Mouse (Mus musculus) midbrain, embryonic 13.5 days (tissue): ENCODE measurements around the gene Cxcl14. TPM values are rescaled to one million over a fixed set of nuclear protein-coding genes. Genes with fewer than 3 reads are reported as not detected.

ENCODE experiments used
- ATAC-seq: fragments of 200-750 bp; cut with Nextera tagmentation; 2 replicates; pipeline ENCODE4 v1.8.0; 2017; ENCODE audit warnings: mild to moderate bottlenecking, moderate TSS enrichment, moderate library complexity
- H3K27ac ChIP-seq: fragments of 300-500 bp; sonication (generic); 2 replicates; pipeline ENCODE4 v1.5.1; 2015; ENCODE audit warnings: inconsistent platforms, mild to moderate bottlenecking, moderate library complexity
- H3K27me3 ChIP-seq: fragments of 300-500 bp; sonication (generic); 2 replicates; pipeline ENCODE4 v1.6.1; 2015; ENCODE audit warnings: mild to moderate bottlenecking, inconsistent platforms
- H3K36me3 ChIP-seq: fragments of 300-500 bp; sonication (generic); 2 replicates; pipeline ENCODE4 v1.6.1; 2015; ENCODE audit warnings: mild to moderate bottlenecking, inconsistent platforms
- H3K4me1 ChIP-seq: fragments of 300-500 bp; sonication (generic); replicated peaks from 2 replicates; pipeline ENCODE4 v1.6.1; 2015; ENCODE audit warnings: inconsistent platforms
- H3K4me2 ChIP-seq: fragments of 300-500 bp; sonication (generic); replicated peaks from 2 replicates; pipeline ENCODE4 v1.6.1; 2015; ENCODE audit warnings: moderate library complexity, mild to moderate bottlenecking, inconsistent platforms
- H3K4me3 ChIP-seq: fragments of 300-500 bp; sonication (generic); replicated peaks from 2 replicates; pipeline ENCODE4 v1.5.1; 2015; ENCODE audit warnings: mild to moderate bottlenecking, inconsistent platforms
- H3K9ac ChIP-seq: fragments of 300-500 bp; sonication (generic); replicated peaks from 2 replicates; pipeline ENCODE4 v1.6.1; 2015; ENCODE audit warnings: mild to moderate bottlenecking, inconsistent platforms
- H3K9me3 ChIP-seq: fragments of 300-500 bp; sonication (generic); 2 replicates; pipeline ENCODE4 v1.6.1; 2016; ENCODE audit warnings: mild to moderate bottlenecking, inconsistent platforms
- WGBS: fragments of 180-500 bp; shearing (Covaris S2); methylation state at CpG from one replicate; pipeline ENCODE4 v1.1.7; 2015; 5-methylcytosine and 5-hydroxymethylcytosine counted together
- polyA plus RNA-seq: library from polyadenylated mRNA; unstranded; fragments of >200 nt; fragmentation: Nextera tagmentation; extraction: Ambion mirVana; gene quantifications from 2 replicates; pipeline ENCODE4 v1.2.1, GENCODE M21; 2015

Gene Cxcl14
- polyA plus RNA-seq, 1 experiment from 2014 or later = 7.4 TPM

GRCm38 (mm10) chr13:56288601-56289000 is 7.8 kb downstream of the Cxcl14 start:
- ATAC-seq = no peak
- Histone ChIP-seq H3K36me3 (no peaks in the 10 kb centered on the region), H3K4me2 (no peak overlapping the region), H3K9ac (no peak overlapping the region), H3K4me3 (no peak overlapping the region), H3K9me3 (no peaks in the 10 kb centered on the region), H3K27me3 (peaks cover 48% of the 10 kb centered on the region), H3K4me1 (peaks cover 27% of the 10 kb centered on the region), H3K27ac (no peak overlapping the region)
- 42% methylated on average over 4 of the region's 4 CpGs for WGBS

- H3K9ac ChIP-seq = no peak overlapping the region
- peaks cover 27% of the 10 kb centered on the region for H3K4me1 ChIP-seq
- no peaks in the 10 kb centered on the region for H3K9me3 ChIP-seq
- WGBS = 54% methylated on average over 9 of the region's 9 CpGs
- H3K4me3 ChIP-seq = no peak overlapping the region
- H3K27me3 ChIP-seq = peaks cover 37% of the 10 kb centered on the region
- H3K27ac ChIP-seq = 0 out of 2 replicates have a peak overlapping the region, but pooled peaks have one; percentile 14
- no peaks in the 10 kb centered on the region for H3K36me3 ChIP-seq
- ATAC-seq = 0 out of 2 replicates have a peak, but pooled peaks have one; percentile 24
- no peak overlapping the region for H3K4me2 ChIP-seq
These were observed 9.3 kb downstream of the Cxcl14 start for GRCm38 (mm10) chr13:56287091-56287490.

GRCm38 (mm10) chr13:56283321-56283720 is 13.0 kb downstream of the Cxcl14 start:
- no peak for ATAC-seq
- peaks cover 45% of the 10 kb centered on the region for H3K27me3 ChIP-seq
- 88% methylated on average over 13 of the region's 13 CpGs for WGBS

GRCm38 (mm10) chr13:56280356-56280755 is 16.0 kb downstream of the Cxcl14 start:
- Histone ChIP-seq H3K4me1 (no peaks in the 10 kb centered on the region), H3K36me3 (no peaks in the 10 kb centered on the region), H3K9me3 (no peaks in the 10 kb centered on the region), H3K27ac (no peak overlapping the region), H3K27me3 (peaks cover 44% of the 10 kb centered on the region), H3K4me2 (no peak overlapping the region), H3K9ac (no peak overlapping the region), H3K4me3 (no peak overlapping the region)
- WGBS = 83% methylated on average over 6 of the region's 6 CpGs
- no peak for ATAC-seq

More at GRCm38 (mm10) chr13:56283321-56283720, 13.0 kb downstream of the Cxcl14 start:
- no peak overlapping the region for H3K9ac ChIP-seq
- H3K36me3 ChIP-seq = no peaks in the 10 kb centered on the region
- no peak overlapping the region for H3K4me3 ChIP-seq
- H3K9me3 ChIP-seq = no peaks in the 10 kb centered on the region
- H3K27ac ChIP-seq = no peak overlapping the region
- H3K4me1 ChIP-seq = peaks cover 12% of the 10 kb centered on the region; the same call in 1 of the 2 replicates
- H3K4me2 ChIP-seq = no peak overlapping the region

- WGBS = 19% methylated on average over 8 of the region's 8 CpGs
- H3K27me3 ChIP-seq = peaks cover 47% of the 10 kb centered on the region
- ATAC-seq = peak; percentile 83
- no peak overlapping the region for H3K27ac ChIP-seq
- H3K4me3 ChIP-seq = no peak overlapping the region
- no peak overlapping the region for H3K9ac ChIP-seq
- H3K36me3 ChIP-seq = no peaks in the 10 kb centered on the region
- H3K9me3 ChIP-seq = no peaks in the 10 kb centered on the region
- no peak overlapping the region for H3K4me2 ChIP-seq
- H3K4me1 ChIP-seq = no peaks in the 10 kb centered on the region
These were observed 16.9 kb downstream of the Cxcl14 start for GRCm38 (mm10) chr13:56279439-56279838.

- no peak overlapping the region for H3K4me3 ChIP-seq
- 61% methylated on average over 2 of the region's 2 CpGs for WGBS
- no peaks in the 10 kb centered on the region for H3K4me1 ChIP-seq
- no peak overlapping the region for H3K4me2 ChIP-seq
- H3K27ac ChIP-seq = no peak overlapping the region
- H3K9me3 ChIP-seq = peaks cover 8% of the 10 kb centered on the region
- no peak overlapping the region for H3K9ac ChIP-seq
- H3K36me3 ChIP-seq = no peaks in the 10 kb centered on the region
- peaks cover 39% of the 10 kb centered on the region for H3K27me3 ChIP-seq
- no peak for ATAC-seq
These were observed 21.2 kb downstream of the Cxcl14 start for GRCm38 (mm10) chr13:56275171-56275570.

GRCm38 (mm10) chr13:56270124-56270523 is 26.2 kb downstream of the Cxcl14 start:
- Histone ChIP-seq H3K9me3 (peaks cover 8% of the 10 kb centered on the region), H3K4me3 (no peak overlapping the region), H3K4me1 (peaks cover 10% of the 10 kb centered on the region), H3K9ac (no peak overlapping the region), H3K27ac (no peak overlapping the region), H3K36me3 (no peaks in the 10 kb centered on the region), H3K27me3 (peaks cover 33% of the 10 kb centered on the region), H3K4me2 (no peak overlapping the region)
- 64% methylated on average over 13 of the region's 13 CpGs for WGBS
- no peak for ATAC-seq

- no peak overlapping the region for H3K4me2 ChIP-seq
- no peak overlapping the region for H3K4me3 ChIP-seq
- H3K27me3 ChIP-seq = peaks cover 50% of the 10 kb centered on the region
- peaks cover 8% of the 10 kb centered on the region for H3K9me3 ChIP-seq
- no peak overlapping the region for H3K27ac ChIP-seq
- no peaks in the 10 kb centered on the region for H3K36me3 ChIP-seq
- ATAC-seq = no peak
- no peak overlapping the region for H3K9ac ChIP-seq
- WGBS = 77% methylated on average over 4 of the region's 4 CpGs
- peaks cover 10% of the 10 kb centered on the region for H3K4me1 ChIP-seq
These were observed 29.0 kb downstream of the Cxcl14 start for GRCm38 (mm10) chr13:56267396-56267795.

- Histone ChIP-seq H3K9ac (no peak overlapping the region), H3K27me3 (peaks cover 60% of the 10 kb centered on the region), H3K36me3 (no peaks in the 10 kb centered on the region), H3K4me2 (no peak overlapping the region), H3K9me3 (peaks cover 3% of the 10 kb centered on the region), H3K4me1 (peaks cover 10% of the 10 kb centered on the region), H3K27ac (no peak overlapping the region), H3K4me3 (no peak overlapping the region)
- ATAC-seq = peak; percentile 43; the same call in 1 of the 2 replicates
- WGBS = 32% methylated on average over 8 of the region's 8 CpGs
These were observed 29.9 kb downstream of the Cxcl14 start for GRCm38 (mm10) chr13:56266435-56266834.

GRCm38 (mm10) chr13:56265661-56266060 is 30.7 kb downstream of the Cxcl14 start:
- 71% methylated on average over 5 of the region's 5 CpGs for WGBS
- Histone ChIP-seq H3K9me3 (no peaks in the 10 kb centered on the region), H3K27ac (no peak overlapping the region), H3K4me2 (no peak overlapping the region), H3K4me3 (no peak overlapping the region), H3K9ac (no peak overlapping the region), H3K27me3 (peaks cover 68% of the 10 kb centered on the region), H3K4me1 (peaks cover 17% of the 10 kb centered on the region), H3K36me3 (no peaks in the 10 kb centered on the region)
- ATAC-seq = no peak

GRCm38 (mm10) chr13:56262269-56262668 is 34.1 kb downstream of the Cxcl14 start:
- Histone ChIP-seq H3K4me1 (peaks cover 50% of the 10 kb centered on the region), H3K9me3 (no peaks in the 10 kb centered on the region), H3K36me3 (no peaks in the 10 kb centered on the region), H3K27ac (no peak overlapping the region), H3K27me3 (peaks cover 84% of the 10 kb centered on the region), H3K4me2 (no peak overlapping the region), H3K4me3 (no peak overlapping the region), H3K9ac (no peak overlapping the region)
- ATAC-seq = no peak
- WGBS = 62% methylated on average over 4 of the region's 4 CpGs

- Histone ChIP-seq H3K9me3 (no peaks in the 10 kb centered on the region), H3K4me1 (peaks cover 57% of the 10 kb centered on the region), H3K27ac (peak overlapping the region; percentile 46), H3K27me3 (peaks cover 96% of the 10 kb centered on the region), H3K4me3 (no peak overlapping the region), H3K4me2 (peak overlapping the region; percentile 26), H3K36me3 (no peaks in the 10 kb centered on the region), H3K9ac (no peak overlapping the region)
- ATAC-seq = peak; percentile 49; the same call in 1 of the 2 replicates
- WGBS = under 1% methylated on average over 17 of the region's 17 CpGs
These were observed 36.0 kb downstream of the Cxcl14 start for GRCm38 (mm10) chr13:56260344-56260780.

GRCm38 (mm10) chr13:56259926-56260250 is 36.5 kb downstream of the Cxcl14 start:
- WGBS = 2% methylated on average over 5 of the region's 5 CpGs
- Histone ChIP-seq H3K4me2 (peak overlapping the region; percentile 26), H3K9me3 (no peaks in the 10 kb centered on the region), H3K27me3 (peaks cover 96% of the 10 kb centered on the region), H3K27ac (peak overlapping the region; percentile 46), H3K9ac (no peak overlapping the region), H3K36me3 (no peaks in the 10 kb centered on the region), H3K4me1 (peaks cover 57% of the 10 kb centered on the region), H3K4me3 (0 out of 2 replicates have a peak overlapping the region, but pooled peaks have one; percentile 34)
- ATAC-seq = no peak
